Mouse (Mus musculus) cerebellum, adult 2 months (tissue): Measurements from ENCODE around the gene Yod1.

Source experiments
- CTCF ChIP-seq: fragments of 200-500 bp; IDR thresholded peaks from 2 replicates; pipeline ENCODE4 v1.5.1; 2011; ENCODE audit warnings: low read depth, mild to moderate bottlenecking, control low read depth, low read length, moderate library complexity, borderline replicate concordance; ENCODE audit not compliant: insufficient read depth
- POLR2A ChIP-seq: fragments of 200-500 bp; IDR thresholded peaks from 2 replicates; pipeline ENCODE4 v1.6.1; 2011; ENCODE audit warnings: low read length, control low read depth, borderline replicate concordance; ENCODE audit not compliant: insufficient read depth

DNA sequence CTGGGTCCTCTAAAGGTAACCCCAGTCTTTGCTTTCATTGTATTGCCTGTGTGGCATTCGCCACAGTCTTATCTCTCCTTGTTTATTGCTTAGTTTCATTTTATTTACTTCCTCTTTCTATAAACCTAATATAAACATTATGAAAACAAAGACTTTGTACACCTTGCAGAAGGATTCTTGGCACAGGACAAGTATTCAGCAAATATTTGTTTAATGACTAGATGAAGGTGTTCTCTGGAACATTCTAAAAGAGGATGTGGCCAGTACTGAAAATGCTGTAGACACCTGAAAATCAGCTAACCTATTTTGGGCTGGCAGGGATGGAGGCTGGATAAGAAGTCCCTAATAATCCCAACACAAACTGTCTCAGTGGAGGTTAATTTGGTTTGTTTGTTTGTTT is 44.5 kb downstream of the Yod1 start:
- TF ChIP-seq CTCF = no peak
- no peak for TF ChIP-seq POLR2A
